Mouse (Mus musculus) MN1 (cell line): ENCODE data around the gene Gm21988.

Experiments
- DNase-seq: peaks from one replicate; pipeline ENCODE4 v3.0.0-alpha.2; 2016; ENCODE audit warnings: low spot score

Gm21988 gene

DNA sequence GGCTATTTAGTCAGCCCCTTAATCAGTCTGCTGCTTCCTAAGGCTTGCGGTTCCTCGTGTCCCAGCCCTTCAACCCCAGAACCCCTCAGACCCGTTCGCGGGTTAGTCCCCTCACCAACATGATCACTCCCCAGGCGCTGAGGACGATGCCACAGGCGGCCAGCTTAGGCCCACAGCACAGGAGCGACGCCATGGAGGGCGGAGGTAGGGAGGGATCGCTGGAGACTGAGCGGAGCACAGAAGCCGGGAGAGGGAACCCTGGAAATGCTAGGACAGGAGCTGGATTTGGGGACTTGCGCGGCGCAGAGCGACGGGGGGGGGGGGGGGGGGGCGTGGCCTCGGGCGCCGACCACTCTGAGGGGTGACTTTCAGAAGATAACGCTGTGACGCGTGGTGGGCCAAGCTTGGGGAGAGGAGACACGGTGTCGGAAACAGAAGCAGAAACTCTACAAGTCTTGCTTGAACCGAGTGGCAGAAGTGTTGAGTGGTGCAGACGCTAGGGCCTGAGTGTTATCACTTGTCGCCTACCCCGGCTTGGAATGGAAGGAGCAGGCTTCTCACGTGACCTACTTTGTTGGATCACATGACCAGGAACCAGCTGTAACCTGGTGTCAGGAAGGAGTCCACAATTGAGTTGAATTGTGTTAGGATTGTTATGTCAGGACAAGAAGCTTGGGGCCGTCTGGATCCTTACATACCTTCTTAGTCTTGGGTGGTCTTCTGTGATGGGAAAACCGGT, at the start of gene Gm21988, which contains the start of gene Rnasek:
TSS of gene Gm21988 (minus strand) at position 290 of the 739 bp plus-strand sequence.
TSS of gene Rnasek (minus strand) at position 302 of the 739 bp plus-strand sequence.
- DNase-seq, result peak; percentile 87

DNA sequence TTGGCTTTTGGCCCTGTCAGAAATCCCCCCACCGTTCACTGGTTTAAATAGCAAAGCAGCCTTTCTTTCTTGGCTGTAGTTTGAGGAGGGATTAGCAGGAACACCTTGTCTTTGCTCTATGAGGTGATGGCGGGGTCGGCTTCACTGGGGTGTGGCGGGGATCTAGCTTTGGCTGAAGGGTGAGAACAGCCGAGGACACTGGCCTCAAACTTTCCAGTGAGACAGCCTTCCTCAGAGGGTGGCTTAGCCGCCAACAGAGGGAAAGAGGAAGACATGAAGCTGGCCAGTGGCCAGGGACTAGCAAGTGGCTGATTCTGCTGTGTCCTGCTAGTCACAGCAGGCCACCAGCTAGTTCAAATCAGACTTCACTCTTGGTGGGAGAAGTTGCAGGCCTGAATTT, 49.6 kb upstream of the Gm21988 start:
- no peak for DNase-seq

DNA sequence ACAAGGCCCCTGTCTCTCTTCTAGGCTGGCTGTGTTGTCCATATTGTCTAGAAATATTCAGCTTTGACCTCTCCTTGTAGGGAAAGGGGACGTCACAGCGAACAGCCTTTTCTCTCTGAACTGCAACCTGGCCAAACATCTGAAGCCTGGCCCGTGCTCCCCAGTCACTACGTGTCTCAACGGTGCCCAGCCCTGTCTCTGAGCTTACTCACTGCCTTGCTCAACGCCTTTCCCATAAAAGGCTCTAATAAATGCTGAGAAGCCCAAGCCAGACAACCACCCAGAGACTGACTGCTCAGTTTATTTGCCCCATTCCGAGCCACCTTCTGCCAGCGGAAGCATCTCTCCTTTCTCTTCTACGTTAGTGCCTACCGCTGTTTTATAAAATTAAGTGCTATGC, 48.5 kb upstream of the Gm21988 start:
- no peak for DNase-seq

DNA sequence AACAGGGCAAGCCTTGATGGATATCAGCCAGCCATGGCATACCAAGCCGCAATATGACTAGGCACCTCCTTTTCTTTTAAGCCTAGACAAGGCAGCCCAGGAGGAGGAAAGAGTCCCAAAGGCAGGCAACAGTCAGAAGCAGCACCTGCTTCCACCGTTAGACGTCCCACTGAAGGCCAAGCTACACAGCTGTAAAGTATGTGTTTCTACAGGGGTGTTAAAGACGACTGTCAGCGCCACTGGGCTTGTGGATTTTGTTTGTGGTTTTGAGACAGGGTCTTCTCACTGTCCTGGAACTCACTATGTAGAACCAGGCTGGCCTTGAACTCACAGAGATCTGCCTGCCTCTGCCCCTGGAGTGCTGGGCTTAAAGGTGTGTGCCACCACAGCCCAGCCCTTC, 46.1 kb upstream of the Gm21988 start:
- no peak for DNase-seq

DNA sequence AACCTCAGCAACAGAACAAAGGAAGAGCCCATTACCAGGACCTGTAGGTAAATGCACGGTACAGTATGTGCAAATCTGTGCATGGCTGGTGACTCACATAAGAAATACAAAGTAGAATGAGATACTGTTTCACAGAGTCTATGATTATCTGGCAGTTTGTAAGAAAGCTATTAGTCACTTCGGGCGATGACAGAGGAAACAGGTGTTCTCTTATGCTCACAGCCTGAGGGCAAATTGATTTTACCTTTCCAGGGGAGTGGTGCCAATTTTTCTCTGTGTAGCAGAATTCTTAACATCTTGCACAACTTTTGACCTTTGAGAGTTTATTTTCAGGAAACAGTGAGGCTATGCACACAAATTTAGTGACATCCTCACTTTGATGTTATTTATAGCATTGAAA, 45.1 kb upstream of the Gm21988 start:
- DNase-seq, result no peak

DNA sequence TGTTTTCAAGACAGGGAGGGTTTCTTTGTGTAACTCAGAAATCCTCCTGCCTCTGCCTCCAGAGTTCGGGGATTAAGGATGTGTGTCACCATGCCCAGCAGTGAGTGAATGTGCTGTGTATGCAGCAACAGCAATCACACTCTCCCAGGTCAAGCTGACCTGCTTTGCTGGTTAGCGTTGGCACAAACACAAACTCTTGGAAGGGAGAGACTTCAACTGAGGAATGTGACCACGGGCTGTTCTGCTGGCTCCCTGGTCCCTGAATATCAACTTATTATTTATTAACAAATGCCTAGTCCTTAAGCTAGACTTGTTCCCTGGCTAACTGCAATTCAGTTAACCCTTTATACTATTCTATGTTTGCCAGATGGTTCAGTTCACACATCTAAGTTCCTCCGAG, 44.0 kb upstream of the Gm21988 start:
- DNase-seq, result no peak

DNA sequence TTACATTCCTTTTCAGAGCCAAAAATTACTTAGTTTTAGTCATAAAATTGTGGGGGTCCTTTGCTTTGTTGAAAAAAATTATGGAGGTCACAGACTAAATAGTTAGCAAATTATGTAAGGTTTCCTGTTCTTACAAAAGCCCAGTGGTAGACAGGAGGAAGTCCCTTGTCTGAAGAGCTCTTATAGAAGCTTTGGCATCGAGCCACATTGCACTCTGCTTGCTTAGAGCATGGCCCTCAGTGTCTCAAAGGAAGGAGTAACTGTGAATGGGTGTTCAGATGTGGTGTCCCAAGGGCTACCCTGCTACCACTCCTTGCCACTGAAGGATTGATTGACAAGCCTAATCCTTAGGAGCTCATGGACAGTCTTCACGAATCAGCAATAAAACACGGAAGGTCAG, 40.8 kb upstream of the Gm21988 start:
- no peak for DNase-seq

DNA sequence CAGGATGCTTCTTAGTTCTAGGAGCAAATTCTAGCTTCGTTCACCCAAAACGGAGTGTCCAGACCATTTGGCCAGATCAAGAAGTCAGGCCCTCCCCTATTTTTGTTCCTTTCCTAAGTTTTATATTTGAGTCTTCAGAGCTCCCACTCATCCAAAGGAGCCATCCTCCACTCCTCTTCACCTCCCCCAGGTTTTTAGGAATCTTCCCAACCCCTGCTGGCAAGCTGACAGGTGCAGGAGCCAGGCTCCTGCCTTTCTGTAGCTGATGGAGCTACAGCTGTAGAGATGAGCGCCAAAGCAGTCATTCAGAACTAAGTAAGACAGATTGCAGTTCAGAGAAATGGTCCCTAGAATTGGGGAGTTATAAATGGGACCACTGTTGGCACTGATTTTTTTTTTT, 39.3 kb upstream of the Gm21988 start:
- DNase-seq, result no peak

DNA sequence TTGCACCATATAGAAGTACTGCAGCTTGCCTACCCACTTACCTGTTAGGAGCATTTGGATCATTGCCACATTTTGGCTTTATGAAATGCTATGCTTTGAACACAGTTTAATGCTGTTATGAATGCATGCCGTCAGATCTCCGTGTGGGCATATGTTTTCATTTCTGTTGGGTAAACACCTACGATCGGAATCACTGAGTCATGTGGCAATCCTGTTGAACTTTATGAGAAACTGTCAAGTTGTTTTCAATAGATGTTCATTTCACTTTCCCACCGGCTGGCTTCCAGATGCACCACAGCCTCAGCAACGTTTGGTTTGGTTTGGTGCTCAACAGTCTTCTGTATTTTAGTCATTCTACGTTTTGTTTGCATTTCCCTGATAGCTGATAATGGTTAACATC, 32.0 kb upstream of the Gm21988 start:
- no peak for DNase-seq

DNA sequence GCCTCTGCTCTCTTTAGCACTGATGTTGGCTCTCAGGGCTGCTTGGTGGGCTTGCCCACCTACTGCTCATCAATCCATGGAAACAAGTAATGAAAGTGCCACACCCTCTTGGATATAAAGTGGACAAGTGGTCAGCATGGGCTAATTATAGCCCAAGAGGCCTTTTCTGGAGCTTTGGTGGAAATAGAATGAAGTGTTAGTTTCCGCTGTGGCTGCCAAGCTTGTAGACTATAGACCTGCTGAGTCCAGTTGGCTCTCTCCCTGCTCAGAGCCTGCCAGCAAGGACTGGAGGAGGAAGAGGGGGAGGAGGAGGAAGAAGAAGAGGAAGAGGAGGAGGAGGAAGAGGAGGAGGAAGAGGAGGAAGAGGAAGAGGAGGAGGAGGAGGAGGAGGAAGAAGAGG, 26.8 kb upstream of the Gm21988 start:
- no peak for DNase-seq

DNA sequence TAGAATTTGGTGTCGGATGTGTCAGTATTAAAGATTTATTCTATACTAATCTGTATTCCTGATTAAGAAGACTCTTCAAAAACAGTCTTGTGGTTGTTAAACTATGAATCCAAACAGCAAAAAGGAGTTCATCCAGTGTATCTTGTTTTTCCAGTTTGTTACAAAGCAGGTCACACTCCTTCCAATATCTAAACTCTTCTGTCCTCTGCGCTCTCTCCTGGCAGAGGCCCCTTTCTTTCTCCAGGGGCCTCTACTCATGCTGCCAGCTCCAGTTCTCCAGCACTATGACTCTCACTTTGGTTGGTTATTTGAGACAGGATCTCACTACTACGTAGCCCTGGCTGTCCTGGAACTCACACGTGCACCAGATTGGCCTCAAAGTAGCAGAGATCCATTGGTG, 26.2 kb upstream of the Gm21988 start:
- no peak for DNase-seq

DNA sequence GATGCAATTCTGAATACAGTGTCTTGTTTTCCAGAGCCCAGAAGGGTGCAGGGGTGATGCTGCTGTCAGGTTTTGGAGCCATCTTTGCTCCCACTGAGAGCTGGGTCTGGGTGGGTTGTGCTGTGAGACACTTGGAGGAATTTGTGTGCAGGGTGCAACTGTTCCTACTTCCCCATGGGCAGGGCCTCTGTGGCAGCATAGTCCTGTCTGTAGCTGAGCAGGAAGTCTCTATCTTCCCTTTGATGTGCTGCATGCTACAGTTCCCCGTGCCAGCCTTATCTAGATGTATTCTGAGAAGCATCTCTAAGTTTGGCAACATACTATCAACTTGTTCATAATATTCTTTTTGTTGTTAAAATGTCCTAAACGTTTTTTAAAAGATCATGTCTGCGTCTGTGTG, 25.6 kb upstream of the Gm21988 start:
- no peak for DNase-seq

DNA sequence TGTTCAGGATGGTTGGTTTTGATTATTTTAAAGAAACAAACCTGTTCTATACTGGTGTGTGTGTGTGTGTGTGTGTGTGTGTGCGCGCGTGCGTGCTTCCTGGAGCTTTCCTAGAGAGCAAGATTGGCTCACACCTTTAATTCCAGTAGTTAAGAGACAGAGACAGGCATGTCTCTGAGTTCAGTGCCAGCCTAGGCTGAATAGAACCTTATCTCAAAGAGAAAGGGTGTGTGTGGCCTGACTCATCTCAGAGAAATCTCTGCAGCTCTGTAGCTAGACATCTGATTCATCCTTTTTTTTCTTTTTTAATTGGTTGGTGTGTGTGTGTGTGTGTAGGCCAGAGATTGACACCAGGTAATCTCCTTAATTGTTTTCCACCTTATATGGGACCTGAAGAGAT, 19.4 kb upstream of the Gm21988 start:
- no peak for DNase-seq

DNA sequence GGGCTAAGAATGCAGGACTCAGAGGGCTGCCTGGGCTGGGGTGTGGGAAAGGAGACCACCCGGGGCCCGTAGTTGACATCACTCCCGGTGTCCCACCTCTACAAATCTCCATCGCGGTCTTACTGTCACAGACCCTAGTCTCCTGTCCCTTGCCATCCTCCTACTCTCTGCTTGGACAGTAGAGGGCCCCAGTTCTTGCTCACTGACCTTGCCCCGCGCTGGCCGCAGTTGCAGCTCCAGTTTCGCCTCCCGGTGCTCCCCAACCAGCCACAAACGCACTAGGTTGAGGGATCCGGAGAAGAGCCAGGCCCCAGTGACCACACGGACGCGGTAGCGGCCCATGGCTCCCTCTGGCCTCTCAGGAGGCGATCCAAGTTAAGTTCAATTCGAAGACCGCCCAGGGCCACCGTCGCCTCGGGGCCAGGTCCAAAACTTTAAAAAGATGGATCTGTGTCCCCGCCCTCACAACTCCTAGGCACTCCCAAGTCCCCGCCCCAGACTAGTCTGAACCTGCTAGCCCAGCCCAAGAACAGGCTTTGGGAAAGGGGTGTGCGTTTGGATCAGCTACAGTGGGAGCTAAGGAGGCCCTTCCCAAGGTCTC, 15.4 kb upstream of the Gm21988 start, which contains the start of gene Alox12:
TSS of gene Alox12 (minus strand) at position 423 of the 601 bp plus-strand sequence.
- no peak for DNase-seq

DNA sequence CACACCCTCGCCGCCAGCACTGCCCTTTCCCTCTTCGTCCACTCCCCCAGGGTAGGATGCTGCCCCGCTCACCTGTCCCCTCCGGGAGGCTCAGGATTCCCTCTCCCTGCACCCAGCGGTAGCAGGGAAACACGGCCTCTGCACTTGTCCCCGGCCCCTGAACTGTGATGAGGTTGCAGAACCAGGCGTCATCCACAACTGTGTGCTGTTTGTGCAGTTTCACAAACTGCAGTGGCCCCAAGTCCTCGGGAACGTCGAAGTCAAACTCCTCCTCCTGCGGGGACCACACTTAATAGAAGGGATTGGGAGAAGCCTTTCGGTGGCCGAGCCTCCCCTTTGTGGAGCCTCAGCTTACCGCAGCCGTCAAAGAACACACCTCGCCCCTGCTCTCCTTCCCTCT, 14.7 kb upstream of the Gm21988 start:
- DNase-seq, result no peak

DNA sequence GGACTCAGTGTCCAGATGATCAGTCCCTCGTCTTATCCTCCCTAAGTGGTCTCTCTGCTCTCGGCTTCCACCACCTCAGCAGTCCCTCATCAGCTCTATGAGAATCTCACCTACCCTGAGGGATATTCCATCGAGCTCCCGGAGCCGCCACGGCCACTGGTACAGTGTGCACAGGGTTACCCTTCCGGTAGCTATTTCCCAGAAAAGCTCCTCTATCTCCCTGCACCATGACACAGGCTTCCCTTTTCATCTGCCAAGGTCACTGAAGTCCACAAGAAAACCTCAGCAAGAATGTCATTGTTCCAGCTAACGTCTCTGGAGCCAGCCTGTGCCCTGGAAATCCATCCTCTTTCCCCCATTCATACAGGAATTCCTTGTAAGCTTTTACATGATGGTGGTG, 12.2 kb upstream of the Gm21988 start:
- no peak for DNase-seq

DNA sequence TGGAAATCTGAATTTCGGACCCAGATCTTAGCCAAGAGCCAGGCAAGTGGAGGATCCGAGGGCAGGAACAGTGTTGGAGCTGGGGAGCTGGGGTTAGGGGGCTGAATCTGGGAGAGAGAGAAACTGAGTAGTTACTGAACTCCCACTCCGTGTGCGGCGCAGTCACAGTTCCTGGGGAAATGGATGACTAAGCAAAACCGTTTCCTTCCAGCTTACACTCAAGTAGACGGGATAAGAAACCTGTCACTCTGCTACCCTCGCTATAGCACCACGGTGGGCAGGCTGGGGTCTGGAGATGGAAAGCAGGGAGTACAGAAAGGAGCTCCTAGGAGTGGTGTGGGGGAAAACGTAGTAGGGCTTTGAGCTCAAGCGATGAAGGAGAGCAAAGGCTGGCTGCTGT, 10.5 kb upstream of the Gm21988 start:
- DNase-seq, result no peak

DNA sequence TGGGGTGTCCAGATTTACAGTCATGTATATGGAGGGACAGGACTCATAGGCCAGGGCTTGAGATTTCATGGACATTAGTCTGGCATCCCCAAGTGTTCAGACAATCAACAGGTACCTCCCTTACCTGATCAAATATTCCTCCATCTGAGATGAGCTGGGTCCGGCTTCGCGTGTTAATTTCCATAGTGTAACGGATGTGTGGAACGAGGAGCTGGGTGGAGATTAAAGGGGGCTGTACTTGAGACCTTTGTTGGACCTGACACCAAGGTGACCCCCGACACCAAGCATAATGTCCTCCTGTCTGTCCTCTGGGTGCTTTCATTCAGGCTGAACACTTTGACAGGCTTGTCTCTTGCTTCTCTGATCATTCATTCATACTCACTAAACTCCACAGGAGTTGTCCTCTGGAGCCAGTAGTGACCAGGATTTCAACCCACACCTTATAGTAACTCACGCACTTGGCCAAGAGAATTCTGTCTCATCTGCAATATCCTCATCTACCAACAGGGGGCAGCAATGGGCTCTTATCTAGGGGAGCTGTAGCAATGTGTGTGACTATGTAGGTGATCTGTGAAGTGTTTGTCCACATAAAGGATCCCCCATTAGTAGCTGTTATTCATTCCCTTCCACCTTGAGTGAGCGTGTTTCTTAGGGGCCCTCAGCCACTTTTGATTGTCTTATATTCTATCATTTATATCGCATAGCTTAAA, 7.7 kb upstream of the Gm21988 start:
- peak; percentile 45 for DNase-seq

DNA sequence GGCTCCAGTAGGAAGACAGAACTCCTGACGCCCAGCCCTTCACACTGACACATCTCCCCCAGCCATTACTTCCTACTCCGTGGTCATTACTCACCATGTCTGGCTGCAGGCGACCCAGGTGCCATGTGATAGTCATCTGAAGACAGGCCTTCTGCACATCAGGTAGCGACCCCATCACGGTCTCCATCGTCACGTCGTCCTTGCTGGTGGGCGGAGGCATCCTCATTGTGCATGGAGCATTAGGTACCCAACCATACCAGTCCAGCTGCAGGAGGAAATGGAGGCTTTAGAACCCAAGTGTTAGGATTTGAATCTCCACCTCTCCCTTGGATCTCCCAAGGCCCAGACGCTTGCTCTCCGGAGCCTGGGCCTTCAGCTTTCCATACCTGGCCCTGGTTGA, 3.0 kb upstream of the Gm21988 start:
- no peak for DNase-seq

DNA sequence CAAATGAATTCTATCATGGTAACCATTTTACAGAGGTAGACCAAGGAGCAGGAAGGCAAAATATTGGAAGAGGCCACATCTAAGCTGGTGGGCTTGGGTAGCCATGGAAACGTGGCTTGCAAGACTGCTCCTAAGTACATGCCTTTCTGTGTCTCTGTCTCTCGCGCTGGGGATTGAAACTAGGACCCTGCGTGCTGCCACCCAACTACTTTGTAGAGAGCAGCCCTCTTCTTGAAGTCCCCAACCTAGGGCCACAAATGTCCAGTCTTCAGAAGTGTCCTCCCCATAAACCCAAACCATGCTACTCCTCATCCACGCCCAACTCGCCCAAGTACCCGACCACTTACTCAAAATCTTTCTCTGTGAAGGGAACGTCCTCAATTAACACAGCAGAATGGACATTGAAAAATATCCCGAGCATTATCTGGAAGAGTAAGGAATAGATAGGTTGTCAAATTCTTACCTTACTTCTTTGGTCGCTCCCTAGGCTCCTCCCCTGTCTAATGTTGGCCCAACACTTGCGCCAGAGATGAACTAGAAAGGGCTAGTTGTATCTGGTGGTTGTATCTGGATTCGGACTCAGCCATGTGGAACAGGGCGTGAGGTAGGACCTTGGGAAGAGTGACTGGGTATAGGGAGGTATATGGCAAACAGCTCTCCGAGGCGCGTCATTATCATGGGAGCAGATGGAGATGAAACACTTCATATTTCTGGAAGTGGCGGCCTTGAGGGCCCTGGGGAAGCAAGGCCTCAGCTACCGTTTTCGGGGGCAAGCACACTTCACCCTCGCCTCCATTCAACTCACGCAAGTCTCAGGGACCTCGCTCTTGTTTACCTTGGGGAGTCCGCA, 814 bp downstream of the Gm21988 start:
- peak; percentile 62 for DNase-seq

DNA sequence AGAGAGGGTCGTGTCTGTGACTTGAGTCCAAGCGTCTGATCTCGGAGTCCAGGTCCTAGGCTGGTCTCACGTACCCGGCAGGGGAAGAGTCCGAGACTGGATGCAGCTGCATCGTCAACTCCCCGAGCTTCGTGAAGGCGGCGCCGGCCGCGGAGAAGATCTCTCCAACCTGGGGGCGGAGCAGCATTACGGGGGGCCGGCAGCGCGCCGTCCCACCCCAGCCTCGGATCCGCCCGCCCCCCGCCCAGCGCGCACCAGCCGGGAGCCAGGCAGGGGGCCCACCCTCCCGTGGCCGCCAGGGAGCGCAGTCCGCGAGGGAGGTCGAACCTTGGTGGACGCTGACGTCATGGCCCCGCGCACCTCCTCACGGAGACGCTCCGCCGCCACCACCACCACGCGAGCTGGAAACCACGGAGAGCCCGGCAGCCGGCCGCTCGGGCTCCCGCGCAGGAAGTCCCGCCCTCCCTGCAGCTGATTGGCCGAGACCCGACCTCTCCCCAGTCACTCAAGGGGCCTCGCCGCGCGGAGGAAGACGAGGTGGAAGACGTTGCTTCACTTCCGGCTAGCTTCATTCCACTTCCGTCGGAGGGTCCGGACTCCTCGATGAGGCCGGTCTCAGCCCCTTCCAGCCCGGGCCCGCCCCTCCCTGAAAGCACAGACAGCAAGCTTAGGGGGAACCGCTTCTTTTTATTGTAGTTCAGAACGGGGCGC, 2.0 kb downstream of the Gm21988 start, which contains the start of gene 0610010K14Rik:
TSS of gene 0610010K14Rik (minus strand) at position 458 of the 711 bp plus-strand sequence.
- peak; percentile 98 for DNase-seq
